Mouse (Mus musculus) neural tube, embryonic 11.5 days (tissue): ENCODE results near the gene Ube2g1. TPM values are rescaled to one million over a fixed set of nuclear protein-coding genes. Genes with fewer than 3 reads are reported as not detected.

Source experiments
- ATAC-seq: fragments of 200-750 bp; cut with Nextera tagmentation; 2 replicates; pipeline ENCODE4 v1.8.0; 2017; ENCODE audit warnings: moderate number of reproducible peaks, mild to moderate bottlenecking, moderate TSS enrichment, moderate library complexity; ENCODE audit not compliant: insufficient read depth, low FRiP score, low TSS enrichment
- DNase-seq: peaks from one replicate; pipeline ENCODE4 v3.0.0-alpha.2; 2015; ENCODE audit warnings: low spot score
- H3K27ac ChIP-seq: fragments of 300-500 bp; sonication (generic); 2 replicates; pipeline ENCODE4 v1.5.1; 2014; ENCODE audit warnings: low read depth, mild to moderate bottlenecking, low read length
- H3K27me3 ChIP-seq: fragments of 300-500 bp; sonication (generic); 2 replicates; pipeline ENCODE4 v1.6.1; 2014; ENCODE audit warnings: mild to moderate bottlenecking, low read length, mixed read lengths; ENCODE audit not compliant: control insufficient read depth, insufficient read depth
- H3K36me3 ChIP-seq: fragments of 300-500 bp; sonication (generic); 2 replicates; pipeline ENCODE4 v1.6.1; 2014; ENCODE audit warnings: mild to moderate bottlenecking, low read length, moderate library complexity, mixed read lengths; ENCODE audit not compliant: control insufficient read depth, insufficient read depth
- H3K4me1 ChIP-seq: fragments of 300-500 bp; sonication (generic); 2 replicates; pipeline ENCODE4 v1.6.1; 2014; ENCODE audit warnings: low read length, mixed read lengths; ENCODE audit not compliant: control insufficient read depth, insufficient read depth
- H3K4me2 ChIP-seq: fragments of 300-500 bp; sonication (generic); 2 replicates; pipeline ENCODE4 v1.6.1; 2014; ENCODE audit warnings: low read depth, mild to moderate bottlenecking, moderate library complexity
- H3K4me3 ChIP-seq: fragments of 300-500 bp; sonication (generic); 2 replicates; pipeline ENCODE4 v1.5.1; 2014; ENCODE audit warnings: low read depth, low read length
- H3K9ac ChIP-seq: fragments of 300-500 bp; sonication (generic); 2 replicates; pipeline ENCODE4 v1.6.1; 2014; ENCODE audit warnings: mild to moderate bottlenecking, low read length
- H3K9me3 ChIP-seq: fragments of 300-500 bp; sonication (generic); 2 replicates; pipeline ENCODE4 v1.6.1; 2016; ENCODE audit warnings: low read length; ENCODE audit not compliant: control insufficient read depth
- WGBS: fragments of 180-500 bp; shearing (Covaris S2); extraction: QIAGEN DNeasy Blood & Tissue Kit; methylation state at CpG from one replicate; pipeline ENCODE4 v1.1.7; 2014; 5-methylcytosine and 5-hydroxymethylcytosine counted together
- polyA plus RNA-seq: library from polyadenylated mRNA; unstranded; fragments of >200 nt; fragmentation: Nextera tagmentation; extraction: Ambion mirVana; gene quantifications from 2 replicates; pipeline ENCODE4 v1.2.1, GENCODE M21; 2014

Gene Ube2g1
- polyA plus RNA-seq, 1 experiment from 2014 or later = 119 TPM

- WGBS = 4% methylated on average over 18 of the region's 18 CpGs
- no peak overlapping the region; the same call in 1 of the 2 replicates for H3K9ac ChIP-seq
These were observed 36.6 kb upstream of the Ube2g1 start for GRCm38 (mm10) chr11:72570319-72570979.

GRCm38 (mm10) chr11:72573819-72574218 is 33.3 kb upstream of the Ube2g1 start:
- ATAC-seq (no peak), DNase-seq (no peak)
- H3K4me1 ChIP-seq = 0 out of 2 replicates have a peak, but pooled peaks cover 4% of the 10 kb centered on the region
- no peak overlapping the region for H3K4me3 ChIP-seq
- H3K4me2 ChIP-seq = no peak overlapping the region
- H3K36me3 ChIP-seq = no peaks in the 10 kb centered on the region
- WGBS = 87% methylated on average over 1 of the region's 1 CpGs
- no peaks in the 10 kb centered on the region for H3K9me3 ChIP-seq
- no peaks in the 10 kb centered on the region for H3K27me3 ChIP-seq
- no peak overlapping the region for H3K27ac ChIP-seq
- no peak overlapping the region for H3K9ac ChIP-seq

More at GRCm38 (mm10) chr11:72570319-72570979, 36.6 kb upstream of the Ube2g1 start:
- H3K9me3 ChIP-seq = no peaks in the 10 kb centered on the region
- peak overlapping the region; percentile 21; the same call in 1 of the 2 replicates for H3K4me2 ChIP-seq
- no peaks in the 10 kb centered on the region for H3K36me3 ChIP-seq
- no peaks in the 10 kb centered on the region for H3K4me1 ChIP-seq
- no peak overlapping the region for H3K27ac ChIP-seq
- no peaks in the 10 kb centered on the region for H3K27me3 ChIP-seq
- ATAC-seq (peak; percentile 67; the same call in 1 of the 2 replicates), DNase-seq (peak; percentile 85)
- H3K4me3 ChIP-seq = 0 out of 2 replicates have a peak overlapping the region, but pooled peaks have one; percentile 0

DNA sequence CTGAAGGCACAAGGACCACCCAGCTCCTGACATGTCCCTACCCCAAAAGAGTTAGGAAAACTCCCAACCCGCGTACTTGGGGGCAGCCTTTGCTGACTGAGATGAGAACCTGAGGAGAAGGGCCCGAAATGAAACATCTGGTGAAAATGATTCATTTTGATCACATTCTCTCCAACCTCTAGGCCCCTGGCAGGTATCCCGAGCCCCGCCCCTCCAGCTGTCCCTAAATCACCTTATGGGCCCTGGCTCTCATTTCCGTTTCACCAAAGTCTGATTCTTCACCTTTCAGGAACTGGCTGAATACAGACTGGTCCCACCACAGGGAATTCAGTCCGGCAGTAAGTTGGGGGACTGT is 31.0 kb upstream of the Ube2g1 start:
- ATAC-seq = no peak
- WGBS = 15% methylated on average over 7 of the region's 7 CpGs

GRCm38 (mm10) chr11:72576466-72577351 is 30.4 kb upstream of the Ube2g1 start:
- H3K27me3 ChIP-seq = no peaks in the 10 kb centered on the region
- peak overlapping the region; percentile 50 for H3K4me2 ChIP-seq
- 0 out of 2 replicates have a peak overlapping the region, but pooled peaks have one; percentile 34 for H3K27ac ChIP-seq
- peak; percentile 42 for DNase-seq
- peak overlapping the region; percentile 54 for H3K9ac ChIP-seq
- ATAC-seq = peak; percentile 65
- 0 out of 2 replicates have a peak, but pooled peaks cover 4% of the 10 kb centered on the region for H3K4me1 ChIP-seq
- no peaks in the 10 kb centered on the region for H3K9me3 ChIP-seq
- peak overlapping the region; percentile 23 for H3K4me3 ChIP-seq
- 4% methylated on average over 24 of the region's 24 CpGs for WGBS
- H3K36me3 ChIP-seq = no peaks in the 10 kb centered on the region

More for the DNA sequence above, 31.0 kb upstream of the Ube2g1 start:
- Histone ChIP-seq H3K36me3 (no peaks in the 10 kb centered on the region), H3K4me2 (peak overlapping the region; percentile 50), H3K9me3 (no peaks in the 10 kb centered on the region), H3K27me3 (no peaks in the 10 kb centered on the region), H3K9ac (no peak overlapping the region; the same call in 1 of the 2 replicates), H3K4me3 (peak overlapping the region; percentile 23), H3K27ac (0 out of 2 replicates have a peak overlapping the region, but pooled peaks have one; percentile 34), H3K4me1 (0 out of 2 replicates have a peak, but pooled peaks cover 4% of the 10 kb centered on the region)
- DNase-seq = no peak

DNA sequence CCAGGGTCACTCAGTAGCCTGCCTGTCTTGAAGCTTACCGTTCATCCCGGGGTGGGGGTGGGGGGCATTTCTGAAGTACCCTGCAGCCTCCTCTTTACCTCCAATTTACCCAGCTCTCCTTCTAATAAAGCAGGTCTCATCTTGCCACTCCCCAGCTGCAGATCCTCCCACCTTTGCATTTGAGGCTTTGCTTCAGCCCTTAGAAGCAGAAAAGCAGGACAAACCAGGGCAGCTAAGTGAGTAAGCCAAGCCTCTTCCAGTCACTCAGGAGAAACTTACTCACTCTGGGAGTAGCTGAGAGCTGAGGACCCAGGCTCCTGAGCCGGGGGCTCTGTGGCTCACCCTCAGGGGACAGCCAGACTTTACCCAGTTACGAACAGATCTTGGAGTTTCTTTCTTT is 28.6 kb upstream of the Ube2g1 start:
- Histone ChIP-seq H3K4me2 (no peak overlapping the region), H3K9me3 (no peaks in the 10 kb centered on the region), H3K4me3 (no peak overlapping the region), H3K4me1 (0 out of 2 replicates have a peak, but pooled peaks cover 4% of the 10 kb centered on the region), H3K27me3 (no peaks in the 10 kb centered on the region), H3K9ac (no peak overlapping the region), H3K27ac (no peak overlapping the region), H3K36me3 (no peaks in the 10 kb centered on the region)
- 86% methylated on average over 4 of the region's 4 CpGs for WGBS
- no peak for DNase-seq
- no peak for ATAC-seq

DNA sequence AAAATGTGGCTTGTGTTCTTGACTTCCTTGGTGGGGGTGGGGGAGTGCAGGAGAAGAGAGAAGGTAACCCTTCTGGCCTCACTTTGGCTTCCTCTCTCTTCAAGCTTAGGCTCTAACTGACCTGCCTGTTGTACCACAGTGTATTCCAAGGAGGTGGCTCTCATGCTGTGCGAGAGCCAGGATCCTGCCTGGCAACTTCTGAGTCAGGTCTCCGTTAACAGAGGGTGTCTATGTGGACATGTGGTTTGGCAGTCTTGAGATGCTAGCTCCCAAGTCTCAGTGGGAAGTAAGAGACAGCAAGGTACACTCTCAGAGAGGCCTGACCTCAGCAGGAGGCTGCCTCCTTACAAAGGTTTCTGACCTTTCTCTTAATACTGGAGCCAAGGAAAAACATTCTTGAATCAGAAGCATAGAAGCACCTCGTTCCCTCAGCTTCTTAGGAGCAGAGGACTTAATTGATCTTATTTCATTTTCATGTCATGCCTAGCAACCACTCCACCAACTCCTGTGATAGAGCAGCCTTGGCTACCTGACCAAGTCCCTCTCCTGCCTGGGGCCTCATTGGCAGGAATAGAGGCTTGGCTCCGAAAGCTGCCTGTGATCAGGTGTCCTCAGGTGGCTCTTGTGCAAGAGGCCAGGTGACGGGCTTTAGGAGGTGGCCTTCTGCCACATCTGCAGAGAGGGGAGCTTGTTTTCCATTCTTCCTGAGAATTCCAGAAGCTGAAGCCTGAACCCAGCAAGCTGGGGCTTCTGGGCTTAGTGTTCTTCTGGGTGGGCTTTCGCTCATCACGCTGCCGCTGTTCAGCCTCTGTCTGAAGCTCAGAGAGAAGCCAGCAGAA is 25.3 kb upstream of the Ube2g1 start:
- Histone ChIP-seq H3K9me3 (no peaks in the 10 kb centered on the region), H3K9ac (no peak overlapping the region), H3K27ac (no peak overlapping the region), H3K4me3 (no peak overlapping the region), H3K4me1 (no peaks in the 10 kb centered on the region), H3K27me3 (no peaks in the 10 kb centered on the region), H3K36me3 (no peaks in the 10 kb centered on the region), H3K4me2 (no peak overlapping the region)
- 83% methylated on average over 8 of the region's 8 CpGs for WGBS
- no peak for ATAC-seq
- no peak for DNase-seq

GRCm38 (mm10) chr11:72582448-72582705 is 24.7 kb upstream of the Ube2g1 start:
- ATAC-seq (no peak), DNase-seq (no peak)
- no peak overlapping the region for H3K4me2 ChIP-seq
- H3K9me3 ChIP-seq = no peaks in the 10 kb centered on the region
- no peak overlapping the region for H3K9ac ChIP-seq
- H3K27ac ChIP-seq = no peak overlapping the region
- H3K27me3 ChIP-seq = no peaks in the 10 kb centered on the region
- no peaks in the 10 kb centered on the region for H3K4me1 ChIP-seq
- WGBS = 69% methylated on average over 3 of the region's 3 CpGs
- no peak overlapping the region for H3K4me3 ChIP-seq
- H3K36me3 ChIP-seq = no peaks in the 10 kb centered on the region

DNA sequence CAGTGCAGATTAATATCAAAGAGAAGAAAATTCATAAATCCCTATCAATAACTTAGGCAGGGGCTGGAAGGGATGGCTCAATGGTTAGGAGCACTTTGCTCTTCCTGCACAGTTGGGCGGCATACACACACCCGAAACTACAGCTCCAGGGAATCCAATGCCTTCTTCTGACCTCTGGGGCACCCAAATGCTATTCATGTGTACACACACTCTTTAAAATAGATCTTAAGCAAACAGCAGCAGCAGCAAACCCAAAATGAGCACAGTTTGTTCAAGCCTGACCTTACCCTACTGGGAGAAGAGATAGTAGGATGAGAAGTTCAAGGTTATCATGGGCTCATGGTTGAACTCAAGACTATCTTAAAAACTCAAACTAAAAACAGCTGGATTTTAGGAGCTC is 24.0 kb upstream of the Ube2g1 start:
- H3K4me2 ChIP-seq = no peak overlapping the region
- H3K9me3 ChIP-seq = no peaks in the 10 kb centered on the region
- no peaks in the 10 kb centered on the region for H3K36me3 ChIP-seq
- WGBS = 95% methylated on average over 2 of the region's 2 CpGs
- DNase-seq (no peak), ATAC-seq (no peak)
- no peak overlapping the region for H3K4me3 ChIP-seq
- H3K27ac ChIP-seq = no peak overlapping the region
- no peaks in the 10 kb centered on the region for H3K27me3 ChIP-seq
- H3K4me1 ChIP-seq = no peaks in the 10 kb centered on the region
- no peak overlapping the region for H3K9ac ChIP-seq
